Mouse (Mus musculus) hindbrain, embryonic 15.5 days (tissue): ENCODE results near the gene Agxt2. TPM values are rescaled to one million over a fixed set of nuclear protein-coding genes. Genes with fewer than 3 reads are reported as not detected.

Experiments
- ATAC-seq: fragments of 200-750 bp; cut with Nextera tagmentation; 2 replicates; pipeline ENCODE4 v1.8.0; 2017; ENCODE audit warnings: low read depth, moderate number of reproducible peaks, moderate TSS enrichment; ENCODE audit not compliant: low FRiP score
- H3K27ac ChIP-seq: fragments of 300-500 bp; sonication (generic); replicated peaks from 2 replicates; pipeline ENCODE4 v1.5.1; 2015; ENCODE audit warnings: mild to moderate bottlenecking, inconsistent platforms
- H3K27me3 ChIP-seq: fragments of 300-500 bp; sonication (generic); 2 replicates; pipeline ENCODE4 v1.6.1; 2015; ENCODE audit warnings: control low read depth, inconsistent platforms
- H3K36me3 ChIP-seq: fragments of 300-500 bp; sonication (generic); 2 replicates; pipeline ENCODE4 v1.6.1; 2015; ENCODE audit warnings: control low read depth, inconsistent platforms
- H3K4me1 ChIP-seq: fragments of 300-500 bp; sonication (generic); replicated peaks from 2 replicates; pipeline ENCODE4 v1.6.1; 2015; ENCODE audit warnings: control low read depth, inconsistent platforms
- H3K4me2 ChIP-seq: fragments of 300-500 bp; sonication (generic); 2 replicates; pipeline ENCODE4 v1.6.1; 2015; ENCODE audit warnings: moderate library complexity, mild to moderate bottlenecking, inconsistent platforms
- H3K4me3 ChIP-seq: fragments of 300-500 bp; sonication (generic); 2 replicates; pipeline ENCODE4 v1.5.1; 2015; ENCODE audit warnings: mild to moderate bottlenecking, inconsistent platforms
- H3K9ac ChIP-seq: fragments of 300-500 bp; sonication (generic); 2 replicates; pipeline ENCODE4 v1.6.1; 2015; ENCODE audit warnings: inconsistent platforms
- H3K9me3 ChIP-seq: fragments of 300-500 bp; sonication (generic); 2 replicates; pipeline ENCODE4 v1.6.1; 2016; ENCODE audit warnings: control low read depth, inconsistent platforms
- WGBS: fragments of 180-500 bp; shearing (Covaris S2); methylation state at CpG from one replicate; pipeline ENCODE4 v1.1.7; 2015; 5-methylcytosine and 5-hydroxymethylcytosine counted together
- polyA plus RNA-seq: library from polyadenylated mRNA; unstranded; fragments of >200 nt; fragmentation: Nextera tagmentation; extraction: Ambion mirVana; gene quantifications from 2 replicates; pipeline ENCODE4 v1.2.1, GENCODE M21; 2015

The Agxt2 gene
- polyA plus RNA-seq, 1 experiment from 2014 or later, result not detected

- WGBS, result 91% methylated on average over 3 of the region's 3 CpGs
- no peak overlapping the region for H3K4me3 ChIP-seq
- no peak overlapping the region for H3K9ac ChIP-seq
- H3K27me3 ChIP-seq, result no peaks in the 10 kb centered on the region
- no peak overlapping the region for H3K27ac ChIP-seq
- H3K9me3 ChIP-seq, result no peaks in the 10 kb centered on the region
- H3K4me2 ChIP-seq, result no peak overlapping the region
- H3K36me3 ChIP-seq, result no peaks in the 10 kb centered on the region
- H3K4me1 ChIP-seq, result no peaks in the 10 kb centered on the region
- ATAC-seq, result no peak
These were observed 21.6 kb downstream of the Agxt2 start for GRCm38 (mm10) chr15:10379757-10380458.

GRCm38 (mm10) chr15:10387263-10387662 is 28.9 kb downstream of the Agxt2 start:
- Histone ChIP-seq H3K4me3 (no peak overlapping the region), H3K4me1 (no peaks in the 10 kb centered on the region), H3K27me3 (no peaks in the 10 kb centered on the region), H3K27ac (no peak overlapping the region), H3K4me2 (no peak overlapping the region), H3K36me3 (no peaks in the 10 kb centered on the region), H3K9ac (no peak overlapping the region), H3K9me3 (no peaks in the 10 kb centered on the region)
- ATAC-seq, result no peak
- 74% methylated on average over 2 of the region's 2 CpGs for WGBS

DNA sequence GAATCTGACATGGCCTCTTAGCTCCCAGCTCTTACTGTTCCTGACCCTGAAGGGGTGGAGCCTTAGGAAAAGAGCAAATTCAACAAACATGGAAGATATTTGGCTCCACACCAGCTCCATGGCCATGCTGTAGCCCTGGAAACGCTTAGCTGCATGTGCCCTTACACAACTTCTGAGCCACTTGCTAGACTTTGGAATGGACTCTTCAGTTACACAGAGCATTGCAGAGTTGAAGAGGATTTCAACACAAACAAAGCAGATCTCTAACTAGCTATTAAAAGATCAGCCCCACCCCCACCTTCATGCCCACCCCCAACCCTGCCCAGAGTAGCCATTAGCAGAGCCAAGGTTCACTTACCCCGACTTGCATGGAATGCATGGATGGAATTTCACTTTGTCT is 41.5 kb downstream of the Agxt2 start:
- H3K36me3 ChIP-seq, result no peaks in the 10 kb centered on the region
- no peaks in the 10 kb centered on the region for H3K4me1 ChIP-seq
- 70% methylated on average over 2 of the region's 2 CpGs for WGBS
- H3K9ac ChIP-seq, result no peak overlapping the region
- H3K4me2 ChIP-seq, result no peak overlapping the region
- H3K9me3 ChIP-seq, result no peaks in the 10 kb centered on the region
- H3K27me3 ChIP-seq, result no peaks in the 10 kb centered on the region
- no peak overlapping the region for H3K4me3 ChIP-seq
- H3K27ac ChIP-seq, result no peak overlapping the region
- ATAC-seq, result no peak

DNA sequence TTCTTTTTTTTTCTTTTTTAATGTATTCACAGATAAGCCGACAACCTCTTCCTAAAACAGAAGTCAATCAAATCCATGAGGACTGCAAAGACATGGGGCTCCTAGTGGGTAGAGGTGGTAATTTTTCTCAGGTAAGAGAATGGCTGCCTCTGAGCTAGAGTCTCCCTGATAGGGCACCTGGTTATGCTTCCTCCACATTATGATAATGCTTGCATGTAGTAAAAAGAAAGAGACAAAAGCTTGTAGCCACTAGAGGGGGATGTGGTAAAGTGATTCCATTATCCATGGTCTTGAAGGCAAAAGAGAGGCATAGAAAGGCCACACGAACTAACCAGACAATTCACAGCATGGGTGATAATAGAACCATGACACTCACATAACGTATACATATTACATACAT is 42.1 kb downstream of the Agxt2 start:
- no peak overlapping the region for H3K4me2 ChIP-seq
- no peaks in the 10 kb centered on the region for H3K9me3 ChIP-seq
- no peaks in the 10 kb centered on the region for H3K36me3 ChIP-seq
- 32% methylated on average over 3 of the region's 3 CpGs for WGBS
- H3K27ac ChIP-seq, result no peak overlapping the region
- H3K4me3 ChIP-seq, result no peak overlapping the region
- peak; percentile 34; the same call in 1 of the 2 replicates for ATAC-seq
- H3K27me3 ChIP-seq, result no peaks in the 10 kb centered on the region
- H3K9ac ChIP-seq, result no peak overlapping the region
- no peaks in the 10 kb centered on the region for H3K4me1 ChIP-seq

DNA sequence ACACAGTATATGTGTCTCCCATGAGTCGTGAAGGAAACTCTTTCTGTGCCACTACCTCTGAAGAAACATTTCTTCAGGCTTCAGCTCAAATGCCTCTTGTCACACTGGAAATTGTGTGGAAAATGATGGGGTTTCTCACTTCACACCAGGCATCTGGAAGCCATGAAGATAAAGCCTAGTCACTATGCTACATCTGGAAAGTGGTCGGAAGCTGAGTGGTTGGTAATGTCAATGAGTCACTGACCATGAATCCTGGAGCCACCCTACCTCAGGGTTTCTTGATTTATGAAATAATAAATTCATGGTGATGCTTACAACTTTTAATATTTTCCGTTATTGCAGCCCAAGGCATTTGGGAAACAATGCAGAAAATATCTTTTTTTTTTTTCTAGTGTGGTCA is 51.5 kb downstream of the Agxt2 start:
- Histone ChIP-seq H3K9ac (no peak overlapping the region), H3K4me1 (no peaks in the 10 kb centered on the region), H3K36me3 (no peaks in the 10 kb centered on the region), H3K27ac (no peak overlapping the region), H3K9me3 (no peaks in the 10 kb centered on the region), H3K27me3 (no peaks in the 10 kb centered on the region), H3K4me2 (no peak overlapping the region), H3K4me3 (no peak overlapping the region)
- WGBS, result 86% methylated on average over 3 of the region's 3 CpGs
- no peak for ATAC-seq

GRCm38 (mm10) chr15:10410881-10411280 is 52.5 kb downstream of the Agxt2 start:
- Histone ChIP-seq H3K9me3 (no peaks in the 10 kb centered on the region), H3K4me1 (no peaks in the 10 kb centered on the region), H3K4me2 (no peak overlapping the region), H3K9ac (no peak overlapping the region), H3K27me3 (no peaks in the 10 kb centered on the region), H3K4me3 (no peak overlapping the region), H3K36me3 (no peaks in the 10 kb centered on the region), H3K27ac (no peak overlapping the region)
- WGBS, result 87% methylated on average over 2 of the region's 2 CpGs
- ATAC-seq, result no peak

- no peaks in the 10 kb centered on the region for H3K4me1 ChIP-seq
- no peak overlapping the region for H3K4me2 ChIP-seq
- H3K27me3 ChIP-seq, result no peaks in the 10 kb centered on the region
- WGBS, result 87% methylated on average over 6 of the region's 6 CpGs
- no peak for ATAC-seq
- no peaks in the 10 kb centered on the region for H3K9me3 ChIP-seq
- no peak overlapping the region for H3K27ac ChIP-seq
- H3K36me3 ChIP-seq, result no peaks in the 10 kb centered on the region
- no peak overlapping the region for H3K9ac ChIP-seq
- H3K4me3 ChIP-seq, result no peak overlapping the region
These were observed 55.3 kb downstream of the Agxt2 start for GRCm38 (mm10) chr15:10413656-10414055.

- peak; percentile 85 for ATAC-seq
- Histone ChIP-seq H3K36me3 (no peaks in the 10 kb centered on the region), H3K9ac (no peak overlapping the region), H3K4me3 (no peak overlapping the region), H3K4me1 (peaks cover 8% of the 10 kb centered on the region), H3K9me3 (no peaks in the 10 kb centered on the region), H3K27ac (no peak overlapping the region), H3K27me3 (no peaks in the 10 kb centered on the region), H3K4me2 (no peak overlapping the region)
- WGBS, result 11% methylated on average over 7 of the region's 7 CpGs
These were observed 62.9 kb downstream of the Agxt2 start for GRCm38 (mm10) chr15:10421138-10421784.

GRCm38 (mm10) chr15:10421785-10422144 is 63.4 kb downstream of the Agxt2 start:
- Histone ChIP-seq H3K4me3 (no peak overlapping the region), H3K9me3 (no peaks in the 10 kb centered on the region), H3K27ac (no peak overlapping the region), H3K4me2 (no peak overlapping the region), H3K27me3 (no peaks in the 10 kb centered on the region), H3K4me1 (peaks cover 8% of the 10 kb centered on the region), H3K36me3 (no peaks in the 10 kb centered on the region), H3K9ac (no peak overlapping the region)
- WGBS, result 23% methylated on average over 1 of the region's 1 CpGs
- peak; percentile 36; the same call in 1 of the 2 replicates for ATAC-seq

- no peak for ATAC-seq
- WGBS, result 93% methylated on average over 6 of the region's 6 CpGs
- H3K9me3 ChIP-seq, result no peaks in the 10 kb centered on the region
These were observed 67.8 kb downstream of the Agxt2 start for GRCm38 (mm10) chr15:10426124-10426523.

GRCm38 (mm10) chr15:10426545-10427266 is 68.4 kb downstream of the Agxt2 start:
- Histone ChIP-seq H3K4me3 (no peak overlapping the region), H3K4me2 (no peak overlapping the region), H3K27ac (no peak overlapping the region), H3K4me1 (peaks cover 4% of the 10 kb centered on the region), H3K9me3 (no peaks in the 10 kb centered on the region), H3K9ac (no peak overlapping the region), H3K27me3 (no peaks in the 10 kb centered on the region), H3K36me3 (no peaks in the 10 kb centered on the region)
- no peak for ATAC-seq
- 95% methylated on average over 13 of the region's 13 CpGs for WGBS

More at GRCm38 (mm10) chr15:10426124-10426523, 67.8 kb downstream of the Agxt2 start:
- H3K4me3 ChIP-seq, result no peak overlapping the region
- H3K27me3 ChIP-seq, result no peaks in the 10 kb centered on the region
- peaks cover 8% of the 10 kb centered on the region for H3K4me1 ChIP-seq
- H3K36me3 ChIP-seq, result no peaks in the 10 kb centered on the region
- H3K9ac ChIP-seq, result no peak overlapping the region
- no peak overlapping the region for H3K27ac ChIP-seq
- H3K4me2 ChIP-seq, result no peak overlapping the region

- Histone ChIP-seq H3K9me3 (0 out of 2 replicates have a peak, but pooled peaks cover 3% of the 10 kb centered on the region), H3K27ac (no peak overlapping the region), H3K4me1 (no peaks in the 10 kb centered on the region), H3K36me3 (0 out of 2 replicates have a peak, but pooled peaks cover 13% of the 10 kb centered on the region), H3K27me3 (no peaks in the 10 kb centered on the region), H3K4me2 (no peak overlapping the region), H3K9ac (no peak overlapping the region), H3K4me3 (no peak overlapping the region)
- 78% methylated on average over 1 of the region's 1 CpGs for WGBS
- no peak for ATAC-seq
These were observed 78.6 kb downstream of the Agxt2 start for GRCm38 (mm10) chr15:10436893-10437292.
